Mouse (Mus musculus) midbrain, embryonic 11.5 days (tissue): ENCODE data around the gene Flt3l. TPM values are rescaled to one million over a fixed set of nuclear protein-coding genes. Genes with fewer than 3 reads are reported as not detected.

Experiments
- ATAC-seq: fragments of 200-750 bp; cut with Nextera tagmentation; 2 replicates; pipeline ENCODE4 v1.8.0; 2017; ENCODE audit warnings: moderate TSS enrichment, moderate library complexity; ENCODE audit not compliant: low FRiP score
- DNase-seq: peaks from one replicate; pipeline ENCODE4 v3.0.0; 2015; ENCODE audit warnings: low spot score; ENCODE audit errors: missing footprints
- H3K27ac ChIP-seq: fragments of 300-500 bp; sonication (generic); 2 replicates; pipeline ENCODE4 v1.5.1; 2014; ENCODE audit warnings: low read depth, low read length
- H3K27me3 ChIP-seq: fragments of 300-500 bp; sonication (generic); 2 replicates; pipeline ENCODE4 v1.6.1; 2014; ENCODE audit warnings: mild to moderate bottlenecking, low read length, moderate library complexity, mixed read lengths; ENCODE audit not compliant: control insufficient read depth, insufficient read depth
- H3K36me3 ChIP-seq: fragments of 300-500 bp; sonication (generic); 2 replicates; pipeline ENCODE4 v1.6.1; 2014; ENCODE audit warnings: mild to moderate bottlenecking, low read length, moderate library complexity, mixed read lengths; ENCODE audit not compliant: control insufficient read depth, insufficient read depth
- H3K4me1 ChIP-seq: fragments of 300-500 bp; sonication (generic); 2 replicates; pipeline ENCODE4 v1.6.1; 2014; ENCODE audit warnings: low read length; ENCODE audit not compliant: control insufficient read depth, insufficient read depth
- H3K4me2 ChIP-seq: fragments of 300-500 bp; sonication (generic); 2 replicates; pipeline ENCODE4 v1.6.1; 2014; ENCODE audit warnings: mild to moderate bottlenecking, moderate library complexity
- H3K4me3 ChIP-seq: fragments of 300-500 bp; sonication (generic); 2 replicates; pipeline ENCODE4 v1.5.1; 2014; ENCODE audit warnings: low read depth, low read length
- H3K9ac ChIP-seq: fragments of 300-500 bp; sonication (generic); 2 replicates; pipeline ENCODE4 v1.6.1; 2014; ENCODE audit warnings: low read length
- H3K9me3 ChIP-seq: fragments of 300-500 bp; sonication (generic); 2 replicates; pipeline ENCODE4 v1.6.1; 2016; ENCODE audit warnings: low read length; ENCODE audit not compliant: control insufficient read depth
- WGBS: fragments of 180-500 bp; shearing (Covaris S2); extraction: QIAGEN DNeasy Blood & Tissue Kit; methylation state at CpG from one replicate; pipeline ENCODE4 v1.1.7; 2014; 5-methylcytosine and 5-hydroxymethylcytosine counted together
- polyA plus RNA-seq: library from polyadenylated mRNA; unstranded; fragments of >200 nt; fragmentation: Nextera tagmentation; extraction: Ambion mirVana; gene quantifications from 2 replicates; pipeline ENCODE4 v1.2.1, GENCODE M21; 2014

Gene Flt3l
- polyA plus RNA-seq, 1 experiment from 2014 or later: 0.97 TPM

DNA sequence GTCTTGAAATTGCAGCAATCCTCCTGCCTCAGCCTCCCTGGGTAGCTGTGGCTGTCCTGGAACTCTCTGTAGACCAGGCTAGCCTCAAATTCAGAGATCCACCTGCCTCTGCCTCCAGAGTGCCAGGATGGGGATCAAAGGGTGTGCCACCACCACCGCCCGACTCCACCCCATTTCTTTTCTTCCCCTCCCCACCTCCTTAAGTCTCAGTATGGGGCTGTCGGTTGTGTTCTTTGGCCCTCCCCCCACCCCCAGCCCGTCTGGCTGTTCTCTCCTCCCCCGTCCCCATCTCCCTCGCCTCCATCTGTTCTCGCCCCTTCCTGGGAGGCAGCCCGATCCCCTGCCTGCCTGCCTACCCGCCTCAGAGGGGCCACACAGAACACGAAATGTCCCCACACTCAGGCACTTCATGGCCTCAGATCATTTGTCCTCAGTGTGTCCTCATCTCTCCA, 30.7 kb upstream of the Flt3l start:
- H3K9me3 ChIP-seq: peaks cover 8% of the 10 kb centered on the region; the same call in 1 of the 2 replicates
- peaks cover 72% of the 10 kb centered on the region for H3K27me3 ChIP-seq
- ATAC-seq: no peak
- no peak overlapping the region for H3K27ac ChIP-seq
- H3K4me3 ChIP-seq: no peak overlapping the region
- H3K4me2 ChIP-seq: no peak overlapping the region
- 23% methylated on average over 9 of the region's 10 CpGs for WGBS
- no peak for DNase-seq
- H3K9ac ChIP-seq: no peak overlapping the region
- H3K36me3 ChIP-seq: no peaks in the 10 kb centered on the region
- peaks cover 5% of the 10 kb centered on the region for H3K4me1 ChIP-seq

DNA sequence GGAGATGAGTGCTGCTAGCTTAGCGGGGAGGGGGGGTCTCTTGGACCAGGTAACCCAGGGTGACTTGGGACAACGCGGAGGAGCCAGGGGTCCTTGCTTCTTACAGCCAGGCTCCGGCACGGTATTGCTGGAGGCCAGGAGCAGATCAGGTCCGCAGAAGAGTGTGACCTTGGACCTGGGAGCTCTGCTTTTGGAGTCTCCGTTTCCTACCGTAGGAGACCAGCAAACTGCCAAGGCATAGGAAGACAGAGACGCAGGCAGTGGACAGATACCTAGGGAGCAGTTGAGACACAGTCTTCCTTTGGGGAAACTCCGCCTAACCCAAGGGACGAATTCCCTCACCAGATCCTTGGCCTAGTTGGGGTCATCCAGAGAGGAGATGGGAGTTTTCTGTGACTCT, 29.5 kb upstream of the Flt3l start:
- H3K4me3 ChIP-seq: no peak overlapping the region

DNA sequence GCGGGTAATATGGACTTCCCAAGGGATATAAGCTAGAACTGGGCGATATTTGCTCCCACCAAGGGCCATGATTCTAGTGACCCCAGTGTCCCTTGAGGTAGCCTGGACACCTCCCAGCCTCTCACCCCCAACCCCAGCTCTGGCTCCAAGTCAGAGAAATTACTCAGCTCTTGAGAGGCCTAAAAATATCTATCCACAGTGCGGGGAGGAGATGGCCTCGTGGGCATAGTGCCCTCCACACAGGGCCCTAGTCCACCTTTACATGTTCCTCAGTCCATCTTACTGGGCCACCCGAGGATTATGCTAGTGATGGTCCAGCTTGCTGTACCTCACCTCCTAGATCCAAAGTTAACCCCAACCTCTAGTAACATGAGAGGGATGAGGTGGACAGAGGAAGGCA, 28.6 kb upstream of the Flt3l start:
- Histone ChIP-seq H3K27ac (no peak overlapping the region), H3K9me3 (peaks cover 3% of the 10 kb centered on the region; the same call in 1 of the 2 replicates), H3K4me1 (peaks cover 5% of the 10 kb centered on the region), H3K4me2 (no peak overlapping the region), H3K27me3 (peaks cover 70% of the 10 kb centered on the region), H3K4me3 (no peak overlapping the region), H3K9ac (no peak overlapping the region), H3K36me3 (no peaks in the 10 kb centered on the region)
- DNase-seq: no peak
- 64% methylated on average over 5 of the region's 5 CpGs for WGBS
- ATAC-seq: no peak

More for the DNA sequence above, 29.5 kb upstream of the Flt3l start:
- H3K27me3 ChIP-seq: peaks cover 70% of the 10 kb centered on the region
- DNase-seq: no peak
- no peak overlapping the region for H3K9ac ChIP-seq
- H3K36me3 ChIP-seq: no peaks in the 10 kb centered on the region
- peaks cover 8% of the 10 kb centered on the region; the same call in 1 of the 2 replicates for H3K9me3 ChIP-seq
- no peak overlapping the region for H3K27ac ChIP-seq
- 41% methylated on average over 11 of the region's 11 CpGs for WGBS
- no peak for ATAC-seq
- peaks cover 5% of the 10 kb centered on the region for H3K4me1 ChIP-seq
- H3K4me2 ChIP-seq: no peak overlapping the region

DNA sequence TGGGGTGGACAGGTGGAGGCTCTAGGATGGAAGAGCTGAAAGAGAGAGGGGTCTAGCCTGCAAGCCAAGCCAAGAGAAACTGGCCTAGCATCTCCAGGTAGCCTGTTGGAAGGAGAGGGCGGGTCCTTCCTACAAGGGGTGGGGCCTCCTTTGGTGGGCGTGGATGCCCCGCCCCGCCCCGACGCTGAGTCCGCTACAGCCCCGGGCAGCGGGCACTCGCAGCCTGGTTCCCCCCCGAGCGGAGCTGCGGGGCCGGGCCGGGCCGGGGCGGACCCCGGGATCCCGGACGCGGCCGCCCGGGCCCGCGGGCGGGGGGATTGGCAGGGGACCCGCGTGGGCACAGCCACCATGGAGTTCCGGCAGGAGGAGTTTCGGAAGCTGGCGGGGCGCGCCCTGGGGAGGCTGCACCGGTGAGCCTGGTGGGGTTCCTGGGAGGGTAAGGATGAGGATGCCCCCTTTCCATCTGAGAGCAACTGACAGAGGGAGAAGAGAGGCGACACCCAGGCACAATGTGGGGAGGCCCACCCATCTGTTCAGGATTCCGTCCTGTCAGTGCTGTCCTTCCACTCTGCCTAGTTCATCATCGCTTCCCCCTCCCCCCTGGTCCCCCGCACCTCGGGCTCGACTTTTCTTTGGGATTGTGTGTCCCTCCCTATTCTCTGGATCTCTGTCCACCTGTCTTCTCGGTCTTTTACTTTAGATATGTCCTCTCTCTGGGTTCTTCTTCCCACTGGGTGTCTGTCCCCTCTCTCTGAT, 27.7 kb upstream of the Flt3l start, which contains the start of gene Slc17a7:
Gene Slc17a7, plus strand, starts transcription at position 215 of the 756 bp plus-strand sequence.
- Histone ChIP-seq H3K4me2 (peak within 1 kb of the TSS; percentile 59), H3K4me1 (peaks cover 5% of the 10 kb centered on the region), H3K9me3 (no peaks in the 10 kb centered on the region), H3K27me3 (peaks cover 63% of the 10 kb centered on the region), H3K27ac (no peak within 1 kb of the TSS), H3K9ac (peak within 1 kb of the TSS; percentile 49), H3K4me3 (peak within 1 kb of the TSS; percentile 34), H3K36me3 (no peaks in the 10 kb centered on the region; the same call in 1 of the 2 replicates)
- DNase-seq (peak; percentile 89), ATAC-seq (no peak)
- 2% methylated on average over 40 of the region's 41 CpGs for whole genome bisulfite sequencing

DNA sequence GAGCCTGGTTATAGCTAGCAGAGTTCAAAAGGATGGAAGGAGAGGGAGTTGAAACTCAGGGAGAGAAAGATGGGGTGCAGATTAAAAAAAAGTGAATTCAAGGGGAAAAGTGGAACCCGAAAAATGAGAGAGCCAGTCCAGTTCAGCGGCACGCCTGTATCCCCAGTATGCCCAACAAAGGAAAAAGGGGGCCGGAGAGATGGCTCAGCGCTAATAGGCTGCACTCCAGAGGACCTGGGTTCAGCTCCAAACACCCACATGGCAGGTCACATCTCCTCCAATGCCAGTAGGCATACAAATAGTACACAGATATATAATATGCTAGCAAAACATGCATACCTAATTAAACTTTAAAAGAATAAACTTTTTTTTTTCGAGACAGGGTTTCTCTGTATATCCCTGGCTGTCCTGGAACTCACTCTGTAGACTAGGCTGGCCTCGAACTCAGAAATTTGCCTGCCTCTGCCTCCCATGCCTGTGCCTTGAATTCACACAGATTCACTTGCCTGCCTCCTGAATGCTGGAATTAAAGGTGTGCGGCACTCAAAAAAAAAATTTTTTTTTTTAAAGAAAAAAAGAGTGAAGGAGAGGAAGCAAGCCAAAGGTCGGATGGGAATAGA, 26.9 kb upstream of the Flt3l start:
- WGBS: 66% methylated on average over 9 of the region's 9 CpGs
- Histone ChIP-seq H3K27me3 (peaks cover 55% of the 10 kb centered on the region), H3K27ac (no peak overlapping the region), H3K9ac (no peak overlapping the region), H3K36me3 (no peaks in the 10 kb centered on the region; the same call in 1 of the 2 replicates), H3K4me2 (no peak overlapping the region), H3K9me3 (no peaks in the 10 kb centered on the region), H3K4me1 (peaks cover 5% of the 10 kb centered on the region), H3K4me3 (peak overlapping the region; percentile 34; the same call in 1 of the 2 replicates)
- no peak for ATAC-seq
- no peak for DNase-seq

DNA sequence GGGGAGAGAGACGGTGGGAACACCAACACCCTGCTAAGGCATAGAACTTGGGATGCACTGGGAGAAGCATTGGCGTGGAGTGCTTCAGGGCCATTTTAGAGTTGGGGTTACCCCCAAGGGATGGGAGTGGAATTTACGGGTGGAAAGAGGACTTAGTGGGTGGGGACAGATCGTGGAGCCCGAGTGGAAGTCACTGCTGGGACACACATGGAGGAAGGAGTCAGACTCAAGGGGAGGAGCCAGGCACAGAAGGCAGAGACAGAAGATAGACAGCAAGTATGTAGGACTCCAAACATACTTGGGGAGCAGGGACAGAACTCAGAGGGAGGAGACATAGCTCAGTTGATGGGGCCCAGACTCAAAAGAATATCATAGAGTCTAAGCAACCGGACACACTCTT, 26.3 kb upstream of the Flt3l start:
- H3K27me3 ChIP-seq: peaks cover 49% of the 10 kb centered on the region
- H3K4me2 ChIP-seq: peak overlapping the region; percentile 55
- H3K9ac ChIP-seq: no peak overlapping the region
- peak; percentile 12; the same call in 1 of the 2 replicates for ATAC-seq
- no peak overlapping the region for H3K27ac ChIP-seq
- peaks cover 5% of the 10 kb centered on the region for H3K4me1 ChIP-seq
- no peaks in the 10 kb centered on the region; the same call in 1 of the 2 replicates for H3K36me3 ChIP-seq
- no peaks in the 10 kb centered on the region for H3K9me3 ChIP-seq
- WGBS: 27% methylated on average over 6 of the region's 6 CpGs
- H3K4me3 ChIP-seq: no peak overlapping the region
- no peak for DNase-seq

DNA sequence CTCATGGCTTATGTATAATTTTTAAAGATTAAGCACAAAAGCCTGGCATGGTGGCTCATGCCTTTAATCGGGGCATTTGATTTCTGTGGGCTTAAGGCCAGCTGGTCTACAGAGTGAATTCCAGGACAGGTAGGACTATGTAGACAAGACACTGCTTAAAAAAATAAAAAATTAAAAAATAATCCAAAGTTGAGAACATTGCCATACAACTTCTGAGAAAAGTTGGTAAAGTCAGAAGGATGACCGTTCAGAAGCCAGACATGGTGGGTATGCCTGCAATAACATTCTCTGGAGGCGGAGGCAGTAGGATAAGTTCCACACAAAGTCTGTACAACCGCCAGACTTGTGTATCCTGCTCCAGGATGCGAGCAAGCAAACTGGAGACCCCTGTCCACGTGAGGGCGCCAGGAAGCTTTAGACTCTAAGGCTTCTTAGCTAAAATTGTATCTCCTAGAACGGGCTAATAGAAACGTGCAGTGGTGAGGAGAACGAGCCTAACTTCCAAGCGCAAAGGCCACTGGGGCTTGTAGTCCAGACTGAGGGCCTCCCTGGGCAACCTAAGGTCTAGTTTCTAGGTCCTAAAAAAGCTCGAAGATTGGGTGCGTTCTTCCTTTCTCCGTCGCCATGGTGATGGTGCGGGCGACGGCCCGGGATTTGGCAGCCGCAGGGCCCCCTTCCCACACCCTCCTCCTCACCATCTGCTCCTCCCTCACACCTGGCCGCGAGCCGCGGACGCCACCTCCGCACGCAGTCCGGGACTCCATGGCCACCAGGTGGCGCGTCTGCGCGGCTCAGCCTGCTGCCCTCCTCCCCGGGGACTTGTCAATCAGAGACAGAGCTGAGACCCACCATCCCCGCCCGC, 25.6 kb upstream of the Flt3l start:
- H3K27ac ChIP-seq: no peak overlapping the region

DNA sequence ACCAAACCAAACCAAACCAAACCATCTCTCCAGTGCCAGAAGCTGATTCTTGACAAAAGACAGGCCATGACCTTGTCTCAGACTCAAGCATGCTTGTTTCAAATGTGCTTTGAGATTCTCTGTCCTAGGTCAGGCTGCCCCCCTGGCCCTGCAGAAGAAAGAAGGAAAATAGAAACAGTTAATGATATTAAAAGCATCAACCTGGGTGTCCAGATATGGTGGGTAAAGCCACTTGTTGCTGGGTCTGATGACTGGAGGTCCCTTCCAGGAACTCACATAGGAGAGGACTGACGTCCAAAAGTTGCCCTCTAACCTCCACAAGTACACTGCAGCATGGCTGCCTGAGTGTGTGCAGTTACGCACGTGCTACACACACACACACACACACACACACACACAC, 24.6 kb upstream of the Flt3l start:
- DNase-seq: no peak
- H3K36me3 ChIP-seq: no peaks in the 10 kb centered on the region; the same call in 1 of the 2 replicates
- no peaks in the 10 kb centered on the region for H3K9me3 ChIP-seq
- H3K27me3 ChIP-seq: peaks cover 33% of the 10 kb centered on the region
- H3K9ac ChIP-seq: no peak overlapping the region
- peaks cover 5% of the 10 kb centered on the region for H3K4me1 ChIP-seq
- H3K4me2 ChIP-seq: no peak overlapping the region
- no peak overlapping the region for H3K4me3 ChIP-seq
- WGBS: 93% methylated on average over 3 of the region's 3 CpGs
- no peak for ATAC-seq
- no peak overlapping the region for H3K27ac ChIP-seq

More for the DNA sequence above, 25.6 kb upstream of the Flt3l start:
- Histone ChIP-seq H3K9me3 (no peaks in the 10 kb centered on the region), H3K27me3 (peaks cover 42% of the 10 kb centered on the region), H3K4me3 (peak overlapping the region; percentile 29), H3K4me2 (peak overlapping the region; percentile 55), H3K9ac (no peak overlapping the region), H3K4me1 (peaks cover 5% of the 10 kb centered on the region), H3K36me3 (no peaks in the 10 kb centered on the region; the same call in 1 of the 2 replicates)
- WGBS: 5% methylated on average over 35 of the region's 35 CpGs
- peak; percentile 89 for ATAC-seq
- DNase-seq: peak; percentile 98
